Mouse (Mus musculus) heart, adult 9 months (tissue): Measurements from ENCODE around the gene Nif3l1.

ENCODE experiments used
- DNase-seq, 2 experiments: peaks; one replicate each; pipeline ENCODE4 v3.0.0; 2022; ENCODE audit warnings: low spot score in 2 of 2

Nif3l1 gene

GRCm38 (mm10) chr1:58445143-58445722, at the start of gene Nif3l1, which contains the start of gene Ppil3:
TSS of gene Nif3l1 (plus strand) at chr1:58445151.
TSS of gene Ppil3 (minus strand) at chr1:58445486.
- peak; percentile 82 to 87 for DNase-seq

- DNase-seq, result no peak
Measured at GRCm38 (mm10) chr1:58395341-58395740, 49.6 kb upstream of the Nif3l1 start.

GRCm38 (mm10) chr1:58396179-58396578, 48.8 kb upstream of the Nif3l1 start:
- DNase-seq, result no peak

GRCm38 (mm10) chr1:58397731-58398130, 47.2 kb upstream of the Nif3l1 start:
- DNase-seq, result no peak

GRCm38 (mm10) chr1:58401396-58401795, 43.6 kb upstream of the Nif3l1 start:
- no peak for DNase-seq

GRCm38 (mm10) chr1:58403745-58404144, 41.2 kb upstream of the Nif3l1 start:
- no peak for DNase-seq

GRCm38 (mm10) chr1:58407321-58407720, 37.6 kb upstream of the Nif3l1 start:
- DNase-seq, result no peak

- DNase-seq, result no peak
Measured at GRCm38 (mm10) chr1:58408141-58408540, 36.8 kb upstream of the Nif3l1 start.

- DNase-seq, result no peak
Measured at GRCm38 (mm10) chr1:58409553-58410197, 35.3 kb upstream of the Nif3l1 start.

GRCm38 (mm10) chr1:58410198-58410588, 34.8 kb upstream of the Nif3l1 start:
- DNase-seq, result no peak

- DNase-seq, result no peak
Measured at GRCm38 (mm10) chr1:58410776-58411175, 34.2 kb upstream of the Nif3l1 start.

- no peak for DNase-seq
Measured at GRCm38 (mm10) chr1:58415442-58415841, 29.5 kb upstream of the Nif3l1 start.

- DNase-seq, result no peak
Measured at GRCm38 (mm10) chr1:58416048-58416447, 28.9 kb upstream of the Nif3l1 start.

- DNase-seq, result no peak
Measured at GRCm38 (mm10) chr1:58420032-58420431, 24.9 kb upstream of the Nif3l1 start.

- DNase-seq, result no peak
Measured at GRCm38 (mm10) chr1:58420961-58421360, 24.0 kb upstream of the Nif3l1 start.

- peak; percentile 67 to 70 for DNase-seq
Measured at GRCm38 (mm10) chr1:58422879-58423278, 22.1 kb upstream of the Nif3l1 start.

GRCm38 (mm10) chr1:58423371-58424248, 21.3 kb upstream of the Nif3l1 start, which contains the start of gene Clk1:
TSS of gene Clk1 (minus strand) at chr1:58424066.
- peak; percentile 98 to 99 for DNase-seq

- DNase-seq, result no peak
Measured at GRCm38 (mm10) chr1:58424551-58424950, 20.4 kb upstream of the Nif3l1 start.

- DNase-seq, result no peak
Measured at GRCm38 (mm10) chr1:58444691-58445090, 260 bp upstream of the Nif3l1 start.

GRCm38 (mm10) chr1:58445861-58446260, 910 bp downstream of the Nif3l1 start:
- no peak for DNase-seq

GRCm38 (mm10) chr1:58447766-58448165, 2.8 kb downstream of the Nif3l1 start:
- no peak for DNase-seq

- DNase-seq, result no peak
Measured at GRCm38 (mm10) chr1:58448396-58448795, 3.4 kb downstream of the Nif3l1 start.

- no peak for DNase-seq
Measured at GRCm38 (mm10) chr1:58454316-58454715, 9.4 kb downstream of the Nif3l1 start.
